In genomic region chr11:117751544-117751943, GRCm38 (mm10) we compare ENCODE assay signal across 25 mouse cellular contexts. TPM values are rescaled to one million over a fixed set of nuclear protein-coding genes. Genes with fewer than 3 reads are reported as not detected.
DNase-seq lines count a peak whose midpoint lies in the region; ATAC-seq and TF ChIP-seq lines count a peak whose summit lies in the region.
"Had no signal": no experiment of that assay in that cellular context is flagged by ENCODE, and none has a peak within 500 bp of the region (broad histone marks: within the 10 kb centered on the region; RNA-seq: fewer than 3 reads in every experiment).

No protein-coding gene starts in this region.

- H3K4me1 ChIP-seq in kidney, embryonic 15.5 days, result no peaks in the 10 kb centered on the region
- H3K4me1 ChIP-seq in midbrain, postnatal 0 days (ENCODE audit: insufficient read depth, low read length), result no peaks in the 10 kb centered on the region
- H3K4me1 ChIP-seq: embryonic facial prominence, embryonic 13.5 days; forebrain, embryonic 12.5 days; heart, embryonic 12.5 days; hindbrain, embryonic 10.5 days had no signal

- no peak for DNase-seq in frontal cortex, postnatal 10 days (ENCODE audit: low spot score in 2 of 2)
- peak; percentile 41 for DNase-seq in kidney, adult 9 months
- DNase-seq in left cerebral cortex, adult 2 months (ENCODE audit: extremely low spot score in 1 of 2, low spot score in 2 of 2), result no peak
- no peak for DNase-seq in left cerebral cortex, adult 18-20 months (ENCODE audit: low spot score in 2 of 2)
- no peak for DNase-seq in midbrain, postnatal 0 days (ENCODE audit: low spot score)
- DNase-seq: adrenal gland, postnatal 14 days; cerebellum, adult 18-20 months; cerebellum, adult 9-11 months; cerebellum, postnatal 36 days; gastrocnemius, adult 2 months; gastrocnemius, postnatal 25 days had no signal

- 86% methylated on average over 6 of the region's 6 CpGs for WGBS in kidney, embryonic 15.5 days
- WGBS in midbrain, postnatal 0 days, result 90% methylated on average over 6 of the region's 6 CpGs

- H3K36me3 ChIP-seq in kidney, embryonic 15.5 days, result peaks cover 99% of the 10 kb centered on the region
- peaks cover 79% of the 10 kb centered on the region for H3K36me3 ChIP-seq in midbrain, postnatal 0 days (ENCODE audit: insufficient read depth, low read length)

- no peak overlapping the region for H3K4me2 ChIP-seq in kidney, embryonic 15.5 days
- H3K4me2 ChIP-seq in midbrain, postnatal 0 days (ENCODE audit: low read depth, low read length, poor library complexity, severe bottlenecking), result no peak overlapping the region
- H3K4me2 ChIP-seq: embryonic facial prominence, embryonic 13.5 days; forebrain, embryonic 12.5 days; heart, embryonic 12.5 days had no signal

- no peak overlapping the region for H3K9ac ChIP-seq in kidney, embryonic 15.5 days
- no peak overlapping the region for H3K9ac ChIP-seq in midbrain, postnatal 0 days (replicated peaks; ENCODE audit: low read length, poor library complexity, severe bottlenecking)
- H3K9ac ChIP-seq: embryonic facial prominence, embryonic 13.5 days; forebrain, embryonic 12.5 days; heart, embryonic 12.5 days had no signal

- H3K27me3 ChIP-seq in kidney, embryonic 15.5 days, result no peaks in the 10 kb centered on the region
- H3K27me3 ChIP-seq in midbrain, postnatal 0 days (ENCODE audit: insufficient read depth, low read length), result no peaks in the 10 kb centered on the region
- H3K27me3 ChIP-seq: embryonic facial prominence, embryonic 13.5 days; forebrain, embryonic 12.5 days; heart, embryonic 12.5 days; Patski had no signal

- no peak overlapping the region for H3K4me3 ChIP-seq in kidney, embryonic 15.5 days (replicated peaks)
- H3K4me3 ChIP-seq in left cerebral cortex, adult 2 months, result no peak overlapping the region
- H3K4me3 ChIP-seq in midbrain, postnatal 0 days (ENCODE audit: low read depth, low read length), result no peak overlapping the region
- H3K4me3 ChIP-seq: embryonic facial prominence, embryonic 13.5 days; forebrain, embryonic 12.5 days; gastrocnemius, adult 2 months; heart, embryonic 12.5 days; hindbrain, embryonic 10.5 days had no signal

- TF ChIP-seq CTCF in left cerebral cortex, adult 2 months (IDR thresholded peaks at IDR 0.05), result no peak
- no peak for TF ChIP-seq CTCF in midbrain, postnatal 0 days (IDR thresholded peaks at IDR 0.05)

- intact Hi-C loops in left cerebral cortex, adult 2 months (cut with DNase I), result no loop called here

- ATAC-seq in frontal cortex, adult (ENCODE audit: low TSS enrichment), result 0 out of 2 replicates have a peak, but pooled peaks have one; percentile 38
- no peak for ATAC-seq in kidney, embryonic 15.5 days (replicated peaks; ENCODE audit: low FRiP score)
- no peak for ATAC-seq in midbrain, postnatal 0 days (ENCODE audit: low FRiP score)
- ATAC-seq: activated CD4-positive, CD25-positive, alpha-beta regulatory T cell, adult 4 months; forebrain, embryonic 16.5 days; Patski had no signal

- no peaks in the 10 kb centered on the region for H3K9me3 ChIP-seq in kidney, embryonic 15.5 days (replicated peaks)
- H3K9me3 ChIP-seq in midbrain, postnatal 0 days (ENCODE audit: low read length), result no peaks in the 10 kb centered on the region
- H3K9me3 ChIP-seq: embryonic facial prominence, embryonic 13.5 days; forebrain, embryonic 12.5 days; heart, embryonic 12.5 days; hindbrain, embryonic 10.5 days had no signal

- H3K27ac ChIP-seq in kidney, embryonic 15.5 days, result no peak overlapping the region
- H3K27ac ChIP-seq in left cerebral cortex, adult 2 months, result peak overlapping the region; percentile 57
- no peak overlapping the region for H3K27ac ChIP-seq in midbrain, postnatal 0 days (ENCODE audit: low read depth, low read length)
- H3K27ac ChIP-seq: embryonic facial prominence, embryonic 13.5 days; forebrain, embryonic 12.5 days; gastrocnemius, adult 2 months; hindbrain, embryonic 10.5 days had no signal

RNA-seq across cellular contexts. Expression of gene Tmc8, which starts 30.3 kb away (rescaled TPM):
- 2.7 and 3.6 TPM in 2 replicates for polyA plus RNA-seq in kidney, embryonic 15.5 days (2015; fragmentation: Nextera tagmentation; extraction: Ambion mirVana)
- 1 to 10 TPM in 1 of 2 experiments, under 1 TPM in 1; 0.88 to 1.3 TPM for total RNA-seq in left cerebral cortex, adult 2 months (2021)
- 1 to 10 TPM in 1 of 2 experiments, under 1 TPM in 1; 0.40 to 1.1 TPM for total RNA-seq in left cerebral cortex, adult 18-20 months (2021)
- 0.33 and 3.2 TPM in 2 replicates for total RNA-seq in midbrain, postnatal 0 days (2014; rRNA removed)
- 0.79 and 1.2 TPM in 2 replicates for polyA plus RNA-seq in midbrain, postnatal 0 days (2015; fragmentation: Nextera tagmentation; extraction: Ambion mirVana)

RNA-seq across cellular contexts. Expression of gene Tmc6, which starts 30.5 kb away (rescaled TPM):
- 36.2 and 37.5 TPM in 2 replicates for polyA plus RNA-seq in kidney, embryonic 15.5 days (2015; fragmentation: Nextera tagmentation; extraction: Ambion mirVana)
- 1 to 10 TPM; 7.8 to 9.3 TPM for total RNA-seq in left cerebral cortex, adult 2 months (2021)
- total RNA-seq in left cerebral cortex, adult 18-20 months (2021), result 1 to 10 TPM; 7.0 to 7.3 TPM
- total RNA-seq in midbrain, postnatal 0 days (2014; rRNA removed), result 2.8 and 3.9 TPM in 2 replicates
- 2.2 and 3.1 TPM in 2 replicates for polyA plus RNA-seq in midbrain, postnatal 0 days (2015; fragmentation: Nextera tagmentation; extraction: Ambion mirVana)

RNA-seq across cellular contexts. Expression of gene 6030468B19Rik, which starts 45.9 kb away (rescaled TPM):
- 0.36 and 1.7 TPM in 2 replicates for polyA plus RNA-seq in kidney, embryonic 15.5 days (2015; fragmentation: Nextera tagmentation; extraction: Ambion mirVana)
- not detected for total RNA-seq in left cerebral cortex, adult 2 months (2021)
- total RNA-seq in left cerebral cortex, adult 18-20 months (2021), result not detected
- not detected in 2 replicates for total RNA-seq in midbrain, postnatal 0 days (2014; rRNA removed)
- polyA plus RNA-seq in midbrain, postnatal 0 days (2015; fragmentation: Nextera tagmentation; extraction: Ambion mirVana), result not detected in 2 replicates
- total RNA-seq: adrenal gland, adult 18-20 months; gastrocnemius, adult 2 months; gastrocnemius, postnatal 25 days; granulocyte monocyte progenitor cell, adult 5-6 weeks; heart, adult 8-10 months; heart, postnatal 25 days had no signal
- polyA plus RNA-seq: C2C12; embryonic facial prominence, embryonic 13.5 days; forebrain, embryonic 12.5 days; forebrain, embryonic 16.5 days; Patski had no signal

RNA-seq across cellular contexts. Expression of gene Gm20708, which starts 57.9 kb away (rescaled TPM):
- polyA plus RNA-seq in kidney, embryonic 15.5 days (2015; fragmentation: Nextera tagmentation; extraction: Ambion mirVana), result 0.54 and 0.91 TPM in 2 replicates
- 1 to 10 TPM; 2.3 to 4.6 TPM for total RNA-seq in left cerebral cortex, adult 2 months (2021)
- 1 to 10 TPM in 1 of 2 experiments, under 1 TPM in 1; 0.86 to 2.6 TPM for total RNA-seq in left cerebral cortex, adult 18-20 months (2021)
- total RNA-seq in midbrain, postnatal 0 days (2014; rRNA removed), result 2.4 TPM in 1 of 2 replicates, not detected in the other
- 1.2 and 2.7 TPM in 2 replicates for polyA plus RNA-seq in midbrain, postnatal 0 days (2015; fragmentation: Nextera tagmentation; extraction: Ambion mirVana)

RNA-seq across cellular contexts. Expression of gene Syngr2, which starts 57.9 kb away (rescaled TPM):
- 78.0 and 80.5 TPM in 2 replicates for polyA plus RNA-seq in kidney, embryonic 15.5 days (2015; fragmentation: Nextera tagmentation; extraction: Ambion mirVana)
- 10 to 100 TPM in 1 of 2 experiments, 1 to 10 TPM in 1; 8.7 to 11.1 TPM for total RNA-seq in left cerebral cortex, adult 2 months (2021)
- 10 to 100 TPM in 1 of 2 experiments, 1 to 10 TPM in 1; 9.3 to 15.8 TPM for total RNA-seq in left cerebral cortex, adult 18-20 months (2021)
- total RNA-seq in midbrain, postnatal 0 days (2014; rRNA removed), result 18.8 and 25.3 TPM in 2 replicates
- 14.0 and 14.6 TPM in 2 replicates for polyA plus RNA-seq in midbrain, postnatal 0 days (2015; fragmentation: Nextera tagmentation; extraction: Ambion mirVana)
